In the genomic region with DNA sequence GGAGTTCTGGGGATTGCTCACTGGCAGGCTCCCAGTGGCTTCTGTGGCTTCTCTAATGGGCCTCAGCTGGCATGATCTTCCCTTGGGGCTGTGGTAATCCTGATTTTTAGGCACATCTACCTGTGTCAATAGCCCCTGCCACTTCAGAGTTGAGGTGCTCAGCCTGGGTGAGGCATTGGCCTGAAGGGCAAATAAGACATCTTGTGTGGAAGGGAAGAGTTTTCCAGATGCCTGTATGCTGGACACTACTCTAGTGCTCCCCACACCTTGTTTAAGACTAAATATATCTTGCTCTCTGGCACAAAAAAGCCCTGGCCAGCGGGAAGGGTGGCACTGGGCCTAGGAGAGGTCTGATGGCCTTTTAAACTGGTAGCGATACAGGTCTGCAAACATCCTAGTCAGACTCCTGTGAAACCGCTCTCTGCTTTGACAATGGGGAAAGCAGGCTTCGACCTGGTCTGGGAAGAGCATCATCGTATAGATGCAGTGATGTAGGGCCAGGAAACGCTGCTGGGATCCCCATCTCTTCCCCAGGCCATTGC, we compare ENCODE assay signal across 20 mouse cellular contexts. TPM values are rescaled to one million over a fixed set of nuclear protein-coding genes. Genes with fewer than 3 reads are reported as not detected.
DNase-seq lines count a peak whose midpoint lies in the region; ATAC-seq and TF ChIP-seq lines count a peak whose summit lies in the region.
"Had no signal": no experiment of that assay in that cellular context is flagged by ENCODE, and none has a peak within 500 bp of the region (broad histone marks: within the 10 kb centered on the region; RNA-seq: fewer than 3 reads in every experiment).

No protein-coding gene starts in this region.

- H3K4me1 ChIP-seq in embryonic facial prominence, embryonic 13.5 days = peaks cover 29% of the 10 kb centered on the region
- H3K4me1 ChIP-seq in embryonic facial prominence, embryonic 10.5 days = peaks cover 13% of the 10 kb centered on the region
- H3K4me1 ChIP-seq: forebrain, embryonic 13.5 days; forebrain, embryonic 15.5 days had no signal

- no peak overlapping the region for H3ac ChIP-seq in myocyte (ENCODE audit: control insufficient read depth, insufficient read length)

- no peak overlapping the region for H3K4me3 ChIP-seq in embryonic facial prominence, embryonic 13.5 days
- no peak overlapping the region for H3K4me3 ChIP-seq in embryonic facial prominence, embryonic 10.5 days
- no peak overlapping the region for H3K4me3 ChIP-seq in myocyte
- H3K4me3 ChIP-seq: forebrain, embryonic 13.5 days; forebrain, embryonic 15.5 days had no signal

- peaks cover 23% of the 10 kb centered on the region for H3K36me3 ChIP-seq in embryonic facial prominence, embryonic 13.5 days
- no peaks in the 10 kb centered on the region for H3K36me3 ChIP-seq in embryonic facial prominence, embryonic 10.5 days (replicated peaks)
- peaks cover 12% of the 10 kb centered on the region for H3K36me3 ChIP-seq in myocyte (ENCODE audit: control insufficient read depth, insufficient read depth)
- H3K36me3 ChIP-seq: forebrain, embryonic 15.5 days; G1E had no signal

- H3K9me3 ChIP-seq in embryonic facial prominence, embryonic 13.5 days = no peaks in the 10 kb centered on the region
- H3K9me3 ChIP-seq in embryonic facial prominence, embryonic 10.5 days = no peaks in the 10 kb centered on the region
- H3K9me3 ChIP-seq: forebrain, embryonic 13.5 days; forebrain, embryonic 15.5 days; G1E had no signal

- peak; percentile 42 to 44 for DNase-seq in cerebellum, postnatal 14 days
- no peak for DNase-seq in cerebellum, adult 9-11 months
- no peak for DNase-seq in embryonic facial prominence, embryonic 10.5 days (ENCODE audit: low spot score)
- DNase-seq in gastrocnemius, postnatal 25 days = peak; percentile 59
- DNase-seq in gastrocnemius, adult 18-20 months (ENCODE audit: low spot score) = no peak
- DNase-seq: adrenal gland, adult 8-10 months; adrenal gland, postnatal 14 days; adrenal gland, postnatal 36 days; B cell, adult 2 months; cerebellum, adult 8-10 months; cerebellum, postnatal 10 days; forebrain, postnatal 0 days had no signal

- no peak for ATAC-seq in embryonic facial prominence, embryonic 13.5 days (ENCODE audit: insufficient number of reproducible peaks, insufficient read depth, low FRiP score, low TSS enrichment, low read depth)
- ATAC-seq: activated CD4-positive, CD25-positive, alpha-beta regulatory T cell, adult 4 months; CD4-positive, CD25-positive, alpha-beta regulatory T cell, adult 4 months; forebrain, embryonic 13.5 days; forebrain, embryonic 15.5 days; forebrain, postnatal 0 days; Patski had no signal

- no peak overlapping the region for H3K27ac ChIP-seq in embryonic facial prominence, embryonic 13.5 days
- no peak overlapping the region for H3K27ac ChIP-seq in embryonic facial prominence, embryonic 10.5 days (replicated peaks)
- H3K27ac ChIP-seq: forebrain, embryonic 13.5 days; forebrain, embryonic 15.5 days had no signal

- H3K27me3 ChIP-seq in embryonic facial prominence, embryonic 13.5 days = no peaks in the 10 kb centered on the region
- no peaks in the 10 kb centered on the region for H3K27me3 ChIP-seq in embryonic facial prominence, embryonic 10.5 days (replicated peaks; ENCODE audit: low read depth, poor library complexity, severe bottlenecking)
- H3K27me3 ChIP-seq in myocyte (ENCODE audit: control insufficient read depth, insufficient read depth, insufficient read length) = no peaks in the 10 kb centered on the region
- H3K27me3 ChIP-seq: forebrain, embryonic 13.5 days; forebrain, embryonic 15.5 days; Patski had no signal

- TF ChIP-seq POLR2A in myocyte (IDR thresholded peaks at IDR 0.05; ENCODE audit: insufficient read length, low read depth) = no peak

- no peak overlapping the region for H3K4me2 ChIP-seq in embryonic facial prominence, embryonic 13.5 days
- H3K4me2 ChIP-seq in myocyte (ENCODE audit: low read depth) = no peak overlapping the region
- H3K4me2 ChIP-seq: forebrain, embryonic 13.5 days; forebrain, embryonic 15.5 days had no signal

- peaks cover 100% of the 10 kb centered on the region for H3K79me2 ChIP-seq in myocyte (ENCODE audit: control insufficient read depth, insufficient read depth)

- WGBS in embryonic facial prominence, embryonic 13.5 days = 94% methylated on average over 6 of the region's 6 CpGs
- 94% methylated on average over 6 of the region's 6 CpGs for WGBS in embryonic facial prominence, embryonic 10.5 days

- 0 out of 2 replicates have a peak overlapping the region, but pooled peaks have one; percentile 16 for H3K9ac ChIP-seq in embryonic facial prominence, embryonic 13.5 days
- H3K9ac ChIP-seq: forebrain, embryonic 13.5 days; forebrain, embryonic 15.5 days; forebrain, postnatal 0 days had no signal

TF ChIP-seq in myocyte, 11 proteins besides CTCF, POLR2A, EP300 and RAD21:
- TF ChIP-seq TCF3 (IDR thresholded peaks at IDR 0.05; ENCODE audit: insufficient read length, low read depth) = no peak
- no peak for TF ChIP-seq MYOG (IDR thresholded peaks at IDR 0.05; ENCODE audit: control insufficient read depth in 1 of 3, insufficient read depth in 1 of 3, insufficient read length in 2 of 3, low read depth in 2 of 3)
- peak; percentile 48 for TF ChIP-seq POLR2AphosphoS2 (IDR thresholded peaks at IDR 0.05; ENCODE audit: insufficient read length, low read depth)
- no peak for TF ChIP-seq MYOD1 (IDR thresholded peaks at IDR 0.05; ENCODE audit: control insufficient read depth in 1 of 3, insufficient read length in 2 of 3, low read depth in 2 of 3)
- no peak for TF ChIP-seq SRF (IDR thresholded peaks at IDR 0.05; ENCODE audit: control insufficient read depth, insufficient read length, low read depth)
TF ChIP-seq in myocyte: peak in this region for 1.

RNA-seq across cellular contexts. Expression of gene Col5a1, which starts 33.2 kb away (rescaled TPM):
- 104 and 111 TPM in 2 replicates for polyA plus RNA-seq in embryonic facial prominence, embryonic 13.5 days (2015; fragmentation: Nextera tagmentation; extraction: Ambion mirVana)
- polyA plus RNA-seq in embryonic facial prominence, embryonic 10.5 days (2016; fragmentation: Nextera tagmentation; extraction: Ambion mirVana) = 16.5 and 19.3 TPM in 2 replicates
- 10 to 100 TPM; 52.3 to 77.1 TPM for total RNA-seq in gastrocnemius, postnatal 25 days (2021)
- total RNA-seq in gastrocnemius, adult 18-20 months (2021) = 10 to 100 TPM; 10.5 to 11.2 TPM
- polyA plus RNA-seq in myocyte (2012; fragmentation: generic; extraction: Trizol) = 172 TPM
- polyA plus RNA-seq: activated CD4-positive, CD25-positive, alpha-beta regulatory T cell, adult 4 months; CD4-positive, CD25-positive, alpha-beta regulatory T cell, adult 4 months had no signal

Comparison
In these comparisons a context has a peak if more than half of its experiments do, and no peak if none do; other contexts are left out.
1. DNase-seq: peak in cerebellum, postnatal 14 days (2 of 2) and gastrocnemius, postnatal 25 days (single experiment); none in cerebellum, adult 9-11 months (single experiment), embryonic facial prominence, embryonic 10.5 days (single experiment) and gastrocnemius, adult 18-20 months (single experiment).